In the genomic region with DNA sequence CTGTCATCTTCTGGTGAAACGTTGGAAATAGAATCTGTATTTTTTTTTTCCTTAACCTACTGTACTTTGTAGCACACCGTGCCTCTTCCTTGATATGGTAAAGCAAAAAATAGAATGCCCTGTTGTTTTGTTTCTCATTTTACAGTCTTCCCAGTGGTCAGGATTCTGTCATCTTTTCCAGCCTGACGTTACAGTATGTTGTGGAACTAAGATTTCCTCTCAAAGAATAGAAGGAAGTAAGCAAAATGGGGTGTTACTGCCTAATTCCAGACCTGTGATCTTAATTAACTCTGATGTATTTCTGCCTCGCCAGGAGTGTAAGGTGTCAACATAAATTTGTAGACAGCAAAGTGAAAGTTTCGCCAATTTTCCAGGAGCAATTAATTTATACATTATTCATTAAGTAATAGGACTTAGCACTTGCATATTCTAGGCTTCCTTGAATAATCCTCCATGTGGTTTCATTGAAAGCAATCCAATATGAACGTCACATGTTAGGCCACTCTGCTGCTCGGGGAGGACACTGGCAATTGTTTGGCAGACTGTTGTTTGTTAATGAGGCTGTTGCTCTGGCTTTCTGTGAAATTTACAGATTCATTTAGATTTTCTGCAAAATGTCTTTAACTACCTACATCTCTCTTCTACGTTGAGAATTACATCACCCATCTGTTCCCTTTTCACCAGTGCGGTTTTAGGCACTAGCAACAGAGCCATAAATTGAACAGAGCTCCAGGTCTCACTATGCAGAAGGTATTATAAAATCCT, we compare ENCODE assay signal across 14 mouse cellular contexts. TPM values are rescaled to one million over a fixed set of nuclear protein-coding genes. Genes with fewer than 3 reads are reported as not detected.
DNase-seq lines count a peak whose midpoint lies in the region; ATAC-seq and TF ChIP-seq lines count a peak whose summit lies in the region.
"Had no signal": no experiment of that assay in that cellular context is flagged by ENCODE, and none has a peak within 500 bp of the region (broad histone marks: within the 10 kb centered on the region; RNA-seq: fewer than 3 reads in every experiment).

No protein-coding gene starts in this region.

- no peak for TF ChIP-seq CTCF in forebrain, postnatal 0 days (IDR thresholded peaks at IDR 0.05; ENCODE audit: low read depth)

- no peak; the same call in 1 of the 2 replicates for ATAC-seq in forebrain, postnatal 0 days
- ATAC-seq: inflammation-experienced regulatory T-cells, adult 6 months had no signal

- H3K36me3 ChIP-seq in forebrain, postnatal 0 days (ENCODE audit: insufficient read depth): no peaks in the 10 kb centered on the region
- H3K36me3 ChIP-seq: midbrain, embryonic 12.5 days had no signal

- H3K27ac ChIP-seq in forebrain, postnatal 0 days (ENCODE audit: low read depth, low read length): no peak overlapping the region
- H3K27ac ChIP-seq: kidney, postnatal 0 days; midbrain, embryonic 12.5 days had no signal

- no peak overlapping the region for H3K4me3 ChIP-seq in forebrain, postnatal 0 days (ENCODE audit: low read depth, low read length)
- H3K4me3 ChIP-seq: erythroblast, embryonic 14.5 days; midbrain, embryonic 12.5 days had no signal

- DNase-seq in heart, adult 9 months (ENCODE audit: low spot score in 2 of 2): peak; percentile 34 to 68
- DNase-seq in heart, postnatal 36 days: no peak
- DNase-seq in right cerebral cortex, adult 2 months (ENCODE audit: low spot score in 2 of 2): peak; percentile 16 to 20
- DNase-seq in right cerebral cortex, postnatal 4 days: no peak
- DNase-seq in forebrain, postnatal 0 days: peak; percentile 24
- DNase-seq in natural killer cell, adult 2 months (ENCODE audit: low spot score in 2 of 2): no peak
- no peak for DNase-seq in cerebellum, adult 11-12 months
- DNase-seq: adrenal gland, postnatal 10 days; cerebellum, adult 18-20 months had no signal

- no peaks in the 10 kb centered on the region for H3K4me1 ChIP-seq in forebrain, postnatal 0 days (ENCODE audit: insufficient read depth)
- H3K4me1 ChIP-seq: midbrain, embryonic 12.5 days had no signal

- H3K4me2 ChIP-seq in forebrain, postnatal 0 days (ENCODE audit: low read depth): no peak overlapping the region
- H3K4me2 ChIP-seq: liver, embryonic 11.5 days; midbrain, embryonic 12.5 days had no signal

- H3K9me3 ChIP-seq in forebrain, postnatal 0 days (ENCODE audit: low read length): 0 out of 2 replicates have a peak, but pooled peaks cover 3% of the 10 kb centered on the region

- H3K27me3 ChIP-seq in forebrain, postnatal 0 days (ENCODE audit: insufficient read depth, low read length): no peaks in the 10 kb centered on the region
- H3K27me3 ChIP-seq: midbrain, embryonic 12.5 days had no signal

- intact Hi-C loops in heart, postnatal 36 days (cut with DNase I): no loop called here

- WGBS in forebrain, postnatal 0 days: 36% methylated on average over 9 of the region's 9 CpGs

- H3K9ac ChIP-seq in forebrain, postnatal 0 days: no peak overlapping the region
- H3K9ac ChIP-seq: midbrain, embryonic 12.5 days had no signal

RNA-seq across cellular contexts. Expression of gene Fbxo34, which starts 4.7 kb away (rescaled TPM):
- total RNA-seq in heart, postnatal 36 days (2021): 10 to 100 TPM; 11.4 to 14.0 TPM
- total RNA-seq in forebrain, postnatal 0 days (2014; rRNA removed): 18.9 and 20.0 TPM in 2 replicates
- polyA plus RNA-seq in forebrain, postnatal 0 days (2015; fragmentation: Nextera tagmentation; extraction: Ambion mirVana): 23.0 and 33.8 TPM in 2 replicates

RNA-seq across cellular contexts. Expression of gene Dlgap5, which starts 27.3 kb away (rescaled TPM):
- under 1 TPM; 0.86 to 0.87 TPM for total RNA-seq in heart, postnatal 36 days (2021)
- total RNA-seq in forebrain, postnatal 0 days (2014; rRNA removed): 2.3 and 9.4 TPM in 2 replicates
- polyA plus RNA-seq in forebrain, postnatal 0 days (2015; fragmentation: Nextera tagmentation; extraction: Ambion mirVana): 2.9 and 3.3 TPM in 2 replicates

Comparison
In these comparisons a context has a peak if more than half of its experiments do, and no peak if none do; other contexts are left out.
1. DNase-seq: peak in heart, adult 9 months (2 of 2), right cerebral cortex, adult 2 months (2 of 2) and forebrain, postnatal 0 days (single experiment); none in heart, postnatal 36 days (0 of 2), right cerebral cortex, postnatal 4 days (single experiment), natural killer cell, adult 2 months (0 of 2) and cerebellum, adult 11-12 months (single experiment).